Mouse (Mus musculus) lung, adult 18-20 months (tissue): ENCODE results near the gene Lair1.

Experiments used
- DNase-seq, 2 experiments: peaks; one replicate each; pipeline ENCODE4 v3.0.0; 2022; ENCODE audit warnings: mixed read lengths in 2 of 2

The Lair1 gene

DNA sequence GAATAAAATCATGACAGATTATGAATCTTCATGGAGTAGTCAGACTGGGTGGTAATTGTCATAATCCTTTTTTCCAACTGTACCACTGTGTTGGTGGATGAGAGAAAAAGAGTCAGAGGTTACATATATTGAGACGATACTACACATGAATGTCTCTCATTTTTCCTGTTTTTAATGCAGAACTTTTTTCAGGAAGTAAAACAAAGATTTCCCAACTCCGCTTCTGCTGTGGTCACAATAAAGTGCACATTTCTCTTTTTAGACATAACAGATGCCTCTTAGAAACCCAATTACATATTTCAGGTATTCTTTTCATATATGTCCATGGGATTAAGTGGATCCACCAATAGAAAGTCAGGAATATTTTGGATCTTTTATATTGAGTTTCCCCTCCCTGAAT lies 101.0 kb downstream of the Lair1 start:
- no peak for DNase-seq

- no peak for DNase-seq
Observed at GRCm38 (mm10) chr7:3957387-3957786, 105.6 kb downstream of the Lair1 start.
